Mouse (Mus musculus) lung, postnatal 0 days (tissue): Measurements from ENCODE around the gene Meiob. TPM values are rescaled to one million over a fixed set of nuclear protein-coding genes. Genes with fewer than 3 reads are reported as not detected.
A peak's percentile ranks its signal among the peaks of the same experiment; 100 is the strongest.

ENCODE experiments used
- ATAC-seq: fragments of 200-750 bp; cut with Nextera tagmentation; 2 replicates; pipeline ENCODE4 v1.8.0; 2017; ENCODE audit warnings: moderate library complexity
- DNase-seq: peaks from one replicate; pipeline ENCODE4 v3.0.0-alpha.2; 2016; ENCODE audit warnings: low spot score
- H3K27ac ChIP-seq: fragments of 300-500 bp; sonication (generic); 2 replicates; pipeline ENCODE4 v1.5.1; 2014; ENCODE audit warnings: antibody characterized with exemption, mild to moderate bottlenecking, low read length, mixed read lengths
- H3K27me3 ChIP-seq: fragments of 300-500 bp; sonication (generic); replicated peaks from 2 replicates; pipeline ENCODE4 v1.6.1; 2014; ENCODE audit warnings: low read length, mixed read lengths; ENCODE audit not compliant: insufficient read depth
- H3K36me3 ChIP-seq: fragments of 300-500 bp; sonication (generic); 2 replicates; pipeline ENCODE4 v1.6.1; 2014; ENCODE audit warnings: low read length, mixed read lengths; ENCODE audit not compliant: insufficient read depth
- H3K4me1 ChIP-seq: fragments of 300-500 bp; sonication (generic); 2 replicates; pipeline ENCODE4 v1.6.1; 2014; ENCODE audit warnings: antibody characterized with exemption, low read depth, low read length, mixed read lengths; ENCODE audit not compliant: insufficient read depth
- H3K4me2 ChIP-seq: fragments of 300-500 bp; sonication (generic); replicated peaks from 2 replicates; pipeline ENCODE4 v1.6.1; 2014; ENCODE audit warnings: low read depth, mild to moderate bottlenecking, low read length, moderate library complexity, mixed read lengths
- H3K4me3 ChIP-seq: fragments of 300-500 bp; sonication (generic); 2 replicates; pipeline ENCODE4 v1.5.1; 2014; ENCODE audit warnings: low read depth, low read length
- H3K9ac ChIP-seq: fragments of 300-500 bp; sonication (generic); replicated peaks from 2 replicates; pipeline ENCODE4 v1.6.1; 2014; ENCODE audit warnings: low read depth, mild to moderate bottlenecking
- H3K9me3 ChIP-seq: fragments of 300-500 bp; sonication (generic); 2 replicates; pipeline ENCODE4 v1.6.1; 2016; ENCODE audit warnings: low read length, mixed read lengths
- CTCF ChIP-seq: IDR thresholded peaks from 2 replicates; pipeline ENCODE4 v1.5.1; 2016; ENCODE audit warnings: antibody characterized with exemption, mild to moderate bottlenecking
- EP300 ChIP-seq: IDR thresholded peaks from 2 replicates; pipeline ENCODE4 v1.6.1; 2016; ENCODE audit warnings: antibody characterized with exemption, mild to moderate bottlenecking, control low read depth
- WGBS: fragments of 180-500 bp; shearing (Covaris S2); extraction: QIAGEN DNeasy Blood & Tissue Kit; methylation state at CpG from one replicate; pipeline ENCODE4 v1.1.7; 2014; 5-methylcytosine and 5-hydroxymethylcytosine counted together
- polyA plus RNA-seq: library from polyadenylated mRNA; unstranded; fragments of >200 nt; fragmentation: Nextera tagmentation; extraction: Ambion mirVana; gene quantifications from 2 replicates; pipeline ENCODE4 v1.2.1, GENCODE M21; 2015

Meiob gene
- polyA plus RNA-seq = 0.11 TPM in 1 of 2 replicates, not detected in the other

GRCm38 (mm10) chr17:24803952-24804951 lies at the start of gene Meiob:
Meiob (plus strand) TSS chr17:24804289.
- no peaks in the 10 kb centered on the region for H3K9me3 ChIP-seq
- peaks cover 4% of the 10 kb centered on the region; the same call in 1 of the 2 replicates for H3K4me1 ChIP-seq
- H3K4me2 ChIP-seq = peak within 1 kb of the TSS; percentile 92
- no peak within 1 kb of the TSS for H3K27ac ChIP-seq
- H3K4me3 ChIP-seq = peak within 1 kb of the TSS; percentile 61
- TF ChIP-seq EP300 (no peak), CTCF (no peak)
- ATAC-seq (peak; percentile 80), DNase-seq (peak; percentile 61)
- H3K36me3 ChIP-seq = no peaks in the 10 kb centered on the region
- 0 out of 2 replicates have a peak within 1 kb of the TSS, but pooled peaks have one; percentile 12 for H3K9ac ChIP-seq
- 1% methylated on average over 48 of the region's 71 CpGs for WGBS
- H3K27me3 ChIP-seq = peaks cover 11% of the 10 kb centered on the region

- Histone ChIP-seq H3K4me1 (peaks cover 2% of the 10 kb centered on the region), H3K36me3 (no peaks in the 10 kb centered on the region), H3K4me3 (no peak overlapping the region), H3K27me3 (peaks cover 17% of the 10 kb centered on the region), H3K9ac (no peak overlapping the region), H3K4me2 (no peak overlapping the region), H3K27ac (no peak overlapping the region), H3K9me3 (no peaks in the 10 kb centered on the region)
- ATAC-seq (no peak), DNase-seq (no peak)
- WGBS = 71% methylated on average over 1 of the region's 1 CpGs
- TF ChIP-seq CTCF (no peak), EP300 (no peak)
Observed at GRCm38 (mm10) chr17:24757394-24757793, 46.7 kb upstream of the Meiob start.

- ATAC-seq = no peak
- WGBS = 56% methylated on average over 5 of the region's 5 CpGs
- H3K9ac ChIP-seq = no peak overlapping the region
- H3K4me1 ChIP-seq = no peaks in the 10 kb centered on the region
- H3K9me3 ChIP-seq = no peaks in the 10 kb centered on the region
- no peaks in the 10 kb centered on the region for H3K36me3 ChIP-seq
- no peak overlapping the region for H3K27ac ChIP-seq
- no peaks in the 10 kb centered on the region for H3K27me3 ChIP-seq
- DNase-seq = no peak
- no peak overlapping the region for H3K4me3 ChIP-seq
- no peak overlapping the region for H3K4me2 ChIP-seq
- no peak for TF ChIP-seq EP300
- no peak for TF ChIP-seq CTCF
Observed at GRCm38 (mm10) chr17:24761121-24761520, 43.0 kb upstream of the Meiob start.

- DNase-seq = peak; percentile 6
- TF ChIP-seq EP300 = no peak
- no peak for TF ChIP-seq CTCF
- Histone ChIP-seq H3K4me2 (no peak overlapping the region), H3K9ac (peak overlapping the region; percentile 29; the same call in 1 of the 2 replicates), H3K4me3 (no peak overlapping the region), H3K36me3 (no peaks in the 10 kb centered on the region), H3K27ac (no peak overlapping the region), H3K9me3 (no peaks in the 10 kb centered on the region), H3K27me3 (no peaks in the 10 kb centered on the region), H3K4me1 (no peaks in the 10 kb centered on the region)
- 46% methylated on average over 20 of the region's 22 CpGs for WGBS
- ATAC-seq = no peak
Observed at GRCm38 (mm10) chr17:24765016-24765905, 38.8 kb upstream of the Meiob start.

GRCm38 (mm10) chr17:24766266-24766875 lies 37.7 kb upstream of the Meiob start:
- Histone ChIP-seq H3K4me2 (no peak overlapping the region), H3K9me3 (no peaks in the 10 kb centered on the region), H3K27ac (no peak overlapping the region), H3K36me3 (no peaks in the 10 kb centered on the region), H3K9ac (no peak overlapping the region), H3K27me3 (no peaks in the 10 kb centered on the region), H3K4me1 (no peaks in the 10 kb centered on the region), H3K4me3 (no peak overlapping the region)
- TF ChIP-seq CTCF (no peak), EP300 (no peak)
- DNase-seq (no peak), ATAC-seq (no peak)
- WGBS = 19% methylated on average over 12 of the region's 12 CpGs
